In the genomic region with DNA sequence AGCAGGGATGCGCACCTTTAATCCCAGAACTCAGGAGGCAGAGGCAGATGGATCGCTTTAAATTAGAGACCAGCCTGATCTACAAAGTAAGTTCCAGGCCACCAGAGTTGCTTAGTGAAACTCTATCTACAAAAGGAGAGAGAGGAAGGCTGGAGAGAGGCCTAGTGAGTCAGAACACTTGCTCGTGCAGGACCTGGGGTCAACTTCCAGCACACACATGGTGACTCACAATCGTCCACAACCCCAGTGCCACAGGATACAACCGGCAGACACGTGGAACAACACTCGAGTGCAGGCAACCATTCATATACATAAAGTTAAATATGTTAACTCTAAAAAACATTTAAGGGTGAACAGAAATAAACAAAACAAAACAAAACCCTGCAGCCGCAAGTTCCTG, we compare ENCODE assay signal across 15 mouse cellular contexts. TPM values are rescaled to one million over a fixed set of nuclear protein-coding genes. Genes with fewer than 3 reads are reported as not detected.
"Had no signal": no experiment of that assay in that cellular context is flagged by ENCODE, and none has a peak within 500 bp of the region (broad histone marks: within the 10 kb centered on the region; RNA-seq: fewer than 3 reads in every experiment).

No protein-coding gene starts in this region.

- DNase-seq: kidney, postnatal 25 days; layer of hippocampus, adult 9-11 months; liver; liver, embryonic 13.5 days; liver, postnatal 0 days; lung, postnatal 14 days; thymus, adult 18-20 months; thymus, postnatal 25 days had no signal

- H3K27me3 ChIP-seq: limb, embryonic 12.5 days; liver, embryonic 13.5 days; lung, embryonic 15.5 days; megakaryocyte, embryonic 14.5 days; midbrain, embryonic 15.5 days had no signal

- H3K4me3 ChIP-seq: limb, embryonic 12.5 days; liver, embryonic 13.5 days; lung, embryonic 15.5 days; megakaryocyte, embryonic 14.5 days; midbrain, embryonic 15.5 days had no signal

RNA-seq across cellular contexts. Expression of a gene that starts 17.2 kb away (rescaled TPM):
- total RNA-seq: monocyte, adult 5-6 weeks had no signal

RNA-seq across cellular contexts. Expression of a gene that starts 49.8 kb away (rescaled TPM):
- total RNA-seq: monocyte, adult 5-6 weeks had no signal
- polyA plus RNA-seq: liver, postnatal 0 days; macrophage; urinary bladder, adult 2 months had no signal
